Mouse (Mus musculus) intestine, postnatal 0 days (tissue): ENCODE measurements at regions not wholly inside any gene's neighbourhood (a gene's known extent, or its start where the extent isn't known, plus 50 kb on each side); places are given as distances from the start of the nearest gene placed in this dataset.
"Not testable (repeated sequence)": the region's sequence is repeated elsewhere in the genome, so short reads cannot be mapped to it uniquely, and the experiment has no call there.

ENCODE experiments used
- ATAC-seq: fragments of 200-750 bp; cut with Nextera tagmentation; 2 replicates; pipeline ENCODE4 v1.8.0; 2017; ENCODE audit warnings: mild to moderate bottlenecking, moderate TSS enrichment, moderate library complexity
- H3K27ac ChIP-seq: fragments of 300-500 bp; sonication (generic); 2 replicates; pipeline ENCODE4 v1.5.1; 2014; ENCODE audit warnings: mild to moderate bottlenecking, low read depth, low read length, moderate library complexity
- H3K27me3 ChIP-seq: fragments of 300-500 bp; sonication (generic); replicated peaks from 2 replicates; pipeline ENCODE4 v1.6.1; 2014; ENCODE audit warnings: low read length, mixed read lengths; ENCODE audit not compliant: control insufficient read depth, insufficient read depth
- H3K36me3 ChIP-seq: fragments of 300-500 bp; sonication (generic); 2 replicates; pipeline ENCODE4 v1.6.1; 2014; ENCODE audit warnings: mild to moderate bottlenecking, moderate library complexity; ENCODE audit not compliant: control insufficient read depth, insufficient read depth
- H3K4me1 ChIP-seq: fragments of 300-500 bp; sonication (generic); replicated peaks from 2 replicates; pipeline ENCODE4 v1.6.1; 2014; ENCODE audit warnings: antibody characterized with exemption, low read length, mixed read lengths; ENCODE audit not compliant: control insufficient read depth, insufficient read depth
- H3K4me2 ChIP-seq: fragments of 300-500 bp; sonication (generic); replicated peaks from 2 replicates; pipeline ENCODE4 v1.6.1; 2014; ENCODE audit warnings: low read depth, mild to moderate bottlenecking, moderate library complexity
- H3K4me3 ChIP-seq: fragments of 300-500 bp; sonication (generic); 2 replicates; pipeline ENCODE4 v1.5.1; 2014; ENCODE audit warnings: low read depth, low read length
- H3K9ac ChIP-seq: fragments of 300-500 bp; sonication (generic); 2 replicates; pipeline ENCODE4 v1.6.1; 2014; ENCODE audit warnings: mild to moderate bottlenecking, low read depth, low read length
- H3K9me3 ChIP-seq: fragments of 300-500 bp; sonication (generic); 2 replicates; pipeline ENCODE4 v1.6.1; 2016; ENCODE audit warnings: mixed run types; ENCODE audit not compliant: control insufficient read depth
- CTCF ChIP-seq: sonication (generic); IDR thresholded peaks from 2 replicates; pipeline ENCODE4 v1.5.1; 2016; ENCODE audit warnings: low read depth, mild to moderate bottlenecking, control low read depth, antibody characterized with exemption, moderate library complexity
- WGBS: fragments of 180-500 bp; shearing (Covaris S2); extraction: QIAGEN DNeasy Blood & Tissue Kit; methylation state at CpG from one replicate; pipeline ENCODE4 v1.1.7; 2014; 5-methylcytosine and 5-hydroxymethylcytosine counted together

DNA sequence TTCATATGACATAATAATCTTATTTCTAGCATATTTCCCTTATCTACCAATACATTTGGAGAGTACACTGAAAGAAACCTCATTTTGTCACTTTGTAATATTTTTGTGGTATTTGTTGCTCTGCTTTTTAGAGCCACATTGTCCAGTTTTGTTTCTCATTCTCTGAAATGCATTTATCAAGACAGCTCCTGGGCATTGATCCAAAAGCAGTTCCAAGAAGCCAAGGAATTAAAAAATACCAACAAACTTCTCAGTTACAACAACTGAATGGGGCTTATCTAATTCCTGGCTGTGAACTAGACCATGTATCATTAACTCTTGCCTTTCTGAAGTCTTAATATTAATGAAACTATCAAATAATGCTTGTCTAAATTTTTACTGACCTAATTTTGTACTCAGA is 76.3 kb downstream of the Ccdc71l start:
- Histone ChIP-seq H3K36me3 (no peaks in the 10 kb centered on the region), H3K9ac (no peak overlapping the region), H3K4me3 (no peak overlapping the region), H3K4me1 (no peaks in the 10 kb centered on the region), H3K27me3 (no peaks in the 10 kb centered on the region), H3K4me2 (no peak overlapping the region), H3K9me3 (no peaks in the 10 kb centered on the region), H3K27ac (no peak overlapping the region)
- no peak for ATAC-seq
- TF ChIP-seq CTCF, result no peak

GRCm38 (mm10) chr12:32455231-32455630 is 76.7 kb downstream of the Ccdc71l start:
- H3K27ac ChIP-seq, H3K9ac ChIP-seq, ATAC-seq, H3K9me3 ChIP-seq, H3K27me3 ChIP-seq, H3K4me2 ChIP-seq, H3K4me3 ChIP-seq, H3K4me1 ChIP-seq, H3K36me3 ChIP-seq: not testable (repeated sequence)
- 93% methylated on average over 3 of the region's 3 CpGs for WGBS

- no peak overlapping the region for H3K4me3 ChIP-seq
- no peak for TF ChIP-seq CTCF
- H3K9ac ChIP-seq, result no peak overlapping the region
- no peaks in the 10 kb centered on the region for H3K4me1 ChIP-seq
- no peak overlapping the region for H3K27ac ChIP-seq
- ATAC-seq, result no peak
- no peak overlapping the region for H3K4me2 ChIP-seq
- no peaks in the 10 kb centered on the region for H3K9me3 ChIP-seq
- H3K27me3 ChIP-seq, result no peaks in the 10 kb centered on the region
- no peaks in the 10 kb centered on the region for H3K36me3 ChIP-seq
These were observed 77.4 kb downstream of the Ccdc71l start for GRCm38 (mm10) chr12:32455913-32456312.

GRCm38 (mm10) chr12:32456796-32457195 is 78.3 kb downstream of the Ccdc71l start:
- ATAC-seq, result no peak
- H3K27ac ChIP-seq, result no peak overlapping the region
- no peaks in the 10 kb centered on the region for H3K27me3 ChIP-seq
- 77% methylated on average over 4 of the region's 4 CpGs for WGBS
- no peak overlapping the region for H3K9ac ChIP-seq
- no peaks in the 10 kb centered on the region for H3K9me3 ChIP-seq
- TF ChIP-seq CTCF, result no peak
- H3K36me3 ChIP-seq, result no peaks in the 10 kb centered on the region
- no peak overlapping the region for H3K4me3 ChIP-seq
- H3K4me1 ChIP-seq, result no peaks in the 10 kb centered on the region
- H3K4me2 ChIP-seq, result no peak overlapping the region

- no peaks in the 10 kb centered on the region for H3K4me1 ChIP-seq
- no peak for TF ChIP-seq CTCF
- WGBS, result 78% methylated on average over 1 of the region's 1 CpGs
- H3K4me2 ChIP-seq, result no peak overlapping the region
- no peak overlapping the region for H3K9ac ChIP-seq
- H3K4me3 ChIP-seq, result no peak overlapping the region
- H3K27ac ChIP-seq, result no peak overlapping the region
- no peak for ATAC-seq
- no peaks in the 10 kb centered on the region for H3K9me3 ChIP-seq
- no peaks in the 10 kb centered on the region for H3K27me3 ChIP-seq
- H3K36me3 ChIP-seq, result no peaks in the 10 kb centered on the region
These were observed 79.9 kb downstream of the Ccdc71l start for GRCm38 (mm10) chr12:32458386-32458785.

GRCm38 (mm10) chr12:32460330-32460998 is 82.0 kb downstream of the Ccdc71l start:
- no peaks in the 10 kb centered on the region for H3K36me3 ChIP-seq
- no peak for TF ChIP-seq CTCF
- no peak overlapping the region for H3K4me3 ChIP-seq
- H3K27ac ChIP-seq, result no peak overlapping the region; the same call in 1 of the 2 replicates
- H3K9me3 ChIP-seq, result no peaks in the 10 kb centered on the region
- 0 out of 2 replicates have a peak overlapping the region, but pooled peaks have one; percentile 9 for H3K4me2 ChIP-seq
- H3K27me3 ChIP-seq, result no peaks in the 10 kb centered on the region
- ATAC-seq, result peak; percentile 86
- H3K4me1 ChIP-seq, result no peaks in the 10 kb centered on the region
- WGBS, result 36% methylated on average over 4 of the region's 4 CpGs
- H3K9ac ChIP-seq, result no peak overlapping the region

- Histone ChIP-seq H3K4me2 (no peak overlapping the region), H3K27me3 (no peaks in the 10 kb centered on the region), H3K36me3 (no peaks in the 10 kb centered on the region), H3K27ac (no peak overlapping the region), H3K4me3 (no peak overlapping the region), H3K9ac (no peak overlapping the region), H3K4me1 (no peaks in the 10 kb centered on the region), H3K9me3 (no peaks in the 10 kb centered on the region)
- 45% methylated on average over 6 of the region's 6 CpGs for WGBS
- no peak for ATAC-seq
- no peak for TF ChIP-seq CTCF
These were observed 86.9 kb downstream of the Ccdc71l start for GRCm38 (mm10) chr12:32465371-32465770.
